ENCODE assay signal across 8 mouse cellular contexts in the genomic region with DNA sequence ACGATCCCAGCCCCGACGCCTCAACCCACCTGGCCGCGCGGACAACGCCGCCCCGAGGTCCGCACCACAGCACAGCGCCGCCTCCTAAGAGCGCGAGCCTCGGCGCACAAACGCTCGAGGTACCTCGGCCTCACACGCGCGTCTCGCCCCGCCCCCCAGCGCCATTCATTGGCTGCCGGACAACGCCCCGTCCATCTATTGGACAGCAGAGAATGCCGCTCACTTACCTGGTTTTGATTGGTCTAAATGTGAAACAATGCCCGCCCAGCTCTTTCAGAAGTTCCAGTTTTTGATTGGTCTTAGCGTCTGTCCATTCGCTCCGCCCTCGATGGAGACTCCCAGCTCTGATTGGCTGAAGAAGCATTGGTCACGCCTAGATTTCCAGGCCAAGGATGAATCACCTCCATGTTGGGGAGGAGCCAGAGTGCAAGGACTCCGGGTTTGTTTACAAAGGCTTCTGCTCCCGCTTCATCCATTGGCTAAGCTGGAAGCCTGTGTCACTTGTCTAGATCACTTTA. TPM values are rescaled to one million over a fixed set of nuclear protein-coding genes. Genes with fewer than 3 reads are reported as not detected.
DNase-seq lines count a peak whose midpoint lies in the region; ATAC-seq lines count a peak whose summit lies in the region.

Gene Paip2b, minus strand, starts transcription at position 136 of the 518 bp plus-strand sequence.

- H3K4me2 ChIP-seq in hindbrain, embryonic 12.5 days (replicated peaks), result peak within 1 kb of the TSS; percentile 77

- peak; percentile 97 for ATAC-seq in hindbrain, embryonic 12.5 days (ENCODE audit: low FRiP score)

- H3K36me3 ChIP-seq in hindbrain, embryonic 12.5 days, result peaks cover 6% of the 10 kb centered on the region

- H3K4me1 ChIP-seq in hindbrain, embryonic 12.5 days, result peaks cover 5% of the 10 kb centered on the region; the same call in 1 of the 2 replicates

- no peaks in the 10 kb centered on the region for H3K9me3 ChIP-seq in hindbrain, embryonic 12.5 days (replicated peaks)

- DNase-seq in NIH3T3 (ENCODE audit: low read depth), result peak; percentile 100
- peak; percentile 100 for DNase-seq in cerebellum, postnatal 10 days
- peak; percentile 98 to 99 for DNase-seq in frontal cortex, postnatal 10 days (ENCODE audit: low spot score in 2 of 2)
- DNase-seq in layer of hippocampus, postnatal 14 days (ENCODE audit: low spot score in 2 of 2), result peak; percentile 96 to 99
- peak; percentile 99 for DNase-seq in lung, postnatal 14 days
- peak; percentile 98 for DNase-seq in retina, adult 2 months (ENCODE audit: low read depth, low spot score)
- peak; percentile 97 for DNase-seq in thymus, postnatal 36 days

- peak within 1 kb of the TSS; percentile 80 for H3K9ac ChIP-seq in hindbrain, embryonic 12.5 days

- WGBS in hindbrain, embryonic 12.5 days, result under 1% methylated on average over 34 of the region's 37 CpGs

- no peaks in the 10 kb centered on the region for H3K27me3 ChIP-seq in hindbrain, embryonic 12.5 days

- H3K27ac ChIP-seq in hindbrain, embryonic 12.5 days, result peak within 1 kb of the TSS; percentile 90

- H3K4me3 ChIP-seq in hindbrain, embryonic 12.5 days, result peak within 1 kb of the TSS; percentile 74

RNA-seq across cellular contexts. Expression of gene Paip2b, which starts in this region (rescaled TPM):
- 20.7 and 27.9 TPM in 2 replicates for polyA plus RNA-seq in hindbrain, embryonic 12.5 days (2016; fragmentation: Nextera tagmentation; extraction: Ambion mirVana)
- 10 to 100 TPM; 47.3 to 47.9 TPM for total RNA-seq in layer of hippocampus, postnatal 14 days (2021)

Comparison
In these comparisons a context has a peak if more than half of its experiments do, and no peak if none do; other contexts are left out.
1. Peak in every context shown above with its lines: DNase-seq, ATAC-seq, H3K4me3 ChIP-seq and H3K27ac ChIP-seq.